Mouse (Mus musculus): ENCODE measurements at regions not wholly inside any gene's neighbourhood (a gene's known extent, or its start where the extent isn't known, plus 50 kb on each side); places are given as distances from the start of the nearest gene placed in this dataset.
"Not testable (repeated sequence)": the region's sequence is repeated elsewhere in the genome, so short reads cannot be mapped to it uniquely, and the experiment has no call there.

- not testable (repeated sequence) for DNase-seq (ENCODE audit: low read depth, low spot score)
These were observed 581.3 kb downstream of the H2al1n start for GRCm38 (mm10) chrX:14792261-14792660.

GRCm38 (mm10) chrX:14835862-14836261 is 624.9 kb downstream of the H2al1n start:
- DNase-seq (ENCODE audit: low read depth, low spot score): no peak

- DNase-seq (ENCODE audit: low read depth, low spot score): no peak
These were observed 628.9 kb downstream of the H2al1n start for GRCm38 (mm10) chrX:14839740-14840419.

- no peak for DNase-seq (ENCODE audit: low read depth, low spot score)
These were observed 629.4 kb downstream of the H2al1n start for GRCm38 (mm10) chrX:14840420-14840757.

GRCm38 (mm10) chrX:14845353-14845752 is 634.4 kb downstream of the H2al1n start:
- DNase-seq (ENCODE audit: low read depth, low spot score): no peak

- peak; percentile 30 for DNase-seq (ENCODE audit: low read depth, low spot score)
These were observed 673.7 kb downstream of the H2al1n start for GRCm38 (mm10) chrX:14884612-14885011.

Data from brain, embryonic 18.5 days (tissue).